Mouse (Mus musculus): ENCODE measurements around the gene Nupl2. TPM values are rescaled to one million over a fixed set of nuclear protein-coding genes. Genes with fewer than 3 reads are reported as not detected.

The Nupl2 gene
- total RNA-seq, 1 experiment from 2014 or later = 11.8 TPM

DNA sequence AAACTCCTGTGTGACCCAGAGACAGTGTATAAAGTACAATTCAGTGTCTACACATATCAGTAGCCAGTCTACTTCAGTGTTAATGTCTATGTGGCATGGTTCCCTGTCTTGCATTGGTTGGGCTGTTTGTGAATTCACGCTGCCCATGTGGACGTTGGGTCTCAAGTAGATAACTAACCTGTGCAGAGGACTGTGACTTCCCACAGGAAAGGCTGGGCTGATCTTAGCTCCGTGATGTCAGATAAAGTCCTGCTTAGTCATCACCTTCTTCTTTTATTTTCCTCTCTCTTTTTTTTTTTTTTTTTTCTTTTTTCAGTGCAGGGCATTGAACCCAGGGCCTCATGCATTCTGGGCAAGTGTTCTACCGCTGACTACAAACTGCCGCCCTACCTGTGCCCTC, 43.7 kb downstream of the Nupl2 start:
- DNase-seq = no peak

DNA sequence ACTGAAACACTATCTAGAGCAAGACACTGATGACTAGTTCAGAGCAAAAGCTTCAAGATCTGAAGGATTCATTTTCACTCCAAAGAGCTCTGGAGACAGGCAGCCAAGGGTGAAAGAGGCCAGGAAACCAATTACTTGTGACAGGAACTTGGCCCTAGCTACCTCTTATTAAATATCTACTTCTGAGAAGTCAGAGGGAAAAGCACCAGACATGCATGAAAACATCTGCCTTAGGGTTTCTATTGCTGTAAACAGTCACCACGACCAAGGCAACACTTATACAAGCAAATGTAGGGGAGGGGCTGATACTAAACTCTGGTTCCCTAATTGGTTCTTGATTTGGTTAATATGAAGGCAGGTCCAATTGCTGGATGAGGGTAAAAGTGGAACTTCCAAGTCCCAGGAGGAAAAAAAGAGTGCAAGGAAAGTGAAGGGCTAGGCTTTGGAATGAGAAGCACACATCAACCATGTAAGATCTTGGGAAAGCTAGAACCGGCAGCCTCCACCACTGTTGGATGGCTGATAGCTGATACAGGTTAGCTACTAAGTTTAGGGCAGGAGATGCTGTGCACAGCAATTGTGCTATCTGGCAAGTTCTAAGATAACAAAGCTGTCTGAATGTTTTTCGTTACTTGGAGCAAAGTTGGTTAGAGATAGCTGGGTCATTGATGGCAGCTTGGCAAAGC, 49.2 kb downstream of the Nupl2 start:
- DNase-seq = no peak

- no peak for DNase-seq
These were observed 49.8 kb downstream of the Nupl2 start for GRCm38 (mm10) chr5:24214547-24214878.

DNA sequence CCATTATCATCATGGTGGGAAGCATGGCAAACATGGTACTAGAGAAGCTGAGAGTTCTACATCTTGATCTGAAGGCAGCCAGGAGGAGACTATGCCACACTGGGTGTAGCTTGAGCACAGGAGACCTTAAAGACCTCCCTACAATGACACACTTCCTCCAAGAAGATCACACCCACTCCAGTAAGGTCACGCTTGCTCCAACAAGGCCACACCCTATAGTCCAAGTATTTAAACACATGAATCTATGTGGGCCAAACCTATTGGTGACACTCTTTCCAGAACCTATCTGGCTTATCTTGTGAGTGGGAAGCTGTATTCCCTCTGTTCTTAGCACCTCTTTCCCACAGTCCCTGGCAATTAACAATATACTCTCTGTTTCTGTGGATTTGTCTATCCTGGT, 50.1 kb downstream of the Nupl2 start:
- no peak for DNase-seq

Other genes with a start within 250 kb of the Nupl2 start
- gene Fam126a, start 134.3 kb upstream of the Nupl2 start, total RNA-seq (2021) = 98.2 and 127 TPM in 2 replicates
- 34.4 and 39.9 TPM in 2 replicates for gene Klhl7, start 64.4 kb upstream of the Nupl2 start, total RNA-seq (2021)
- gene Kcnh2, start 186.6 kb downstream of the Nupl2 start, total RNA-seq (2021) = 12.7 and 26.0 TPM in 2 replicates
- 8.3 and 8.7 TPM in 2 replicates for gene Nos3, start 199.8 kb downstream of the Nupl2 start, total RNA-seq (2021)
- 0.27 and 1.2 TPM in 2 replicates for gene Atg9b, start 227.2 kb downstream of the Nupl2 start, total RNA-seq (2021)
- 83.6 and 88.2 TPM in 2 replicates for gene Abcb8, start 228.7 kb downstream of the Nupl2 start, total RNA-seq (2021)
- 0.43 TPM in 1 of 2 replicates, not detected in the other for gene Asic3, start 248.4 kb downstream of the Nupl2 start, total RNA-seq (2021)

All from adrenal gland, postnatal 25 days (tissue).